Mouse (Mus musculus): ENCODE results near the gene Cldn7.

DNA sequence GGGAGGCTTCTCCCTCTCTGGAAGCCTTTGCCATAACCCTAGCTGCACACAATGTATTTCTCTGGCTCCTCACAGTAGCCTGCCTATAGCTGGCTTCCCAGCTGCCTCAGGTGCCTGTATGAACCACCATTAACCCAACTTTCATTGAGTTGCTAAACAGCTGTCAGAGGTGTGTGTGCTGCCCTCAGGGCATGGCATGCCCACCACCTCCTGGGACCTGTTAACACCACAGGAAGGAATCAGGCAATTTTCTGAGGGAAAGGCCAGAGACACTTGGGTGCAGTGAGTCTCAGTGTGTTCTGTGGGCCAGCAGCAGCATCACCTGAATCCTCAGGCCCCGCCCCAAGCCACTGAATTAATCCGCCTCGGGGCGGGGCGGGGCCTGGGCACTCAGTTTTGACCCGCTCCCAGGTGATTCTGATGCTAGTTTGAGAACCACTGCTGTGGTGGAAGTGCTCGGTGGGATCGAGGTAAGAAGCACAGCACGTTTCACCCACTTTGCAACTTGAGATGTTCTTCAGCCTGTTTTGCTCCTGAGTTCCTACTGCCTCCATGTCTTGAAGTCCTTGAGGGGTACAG is 26.1 kb upstream of the Cldn7 start:
- no peak for TF ChIP-seq MYOD1 (IDR thresholded peaks at IDR 0.05; ENCODE audit: control insufficient read depth in 1 of 3, insufficient read length in 2 of 3, low read depth in 2 of 3)
- TF ChIP-seq E2F4 (IDR thresholded peaks at IDR 0.05; ENCODE audit: insufficient read depth), result no peak
- no peak for TF ChIP-seq POLR2A (IDR thresholded peaks at IDR 0.05; ENCODE audit: insufficient read length, low read depth)
- TF ChIP-seq POLR2AphosphoS2 (IDR thresholded peaks at IDR 0.05; ENCODE audit: insufficient read length, low read depth), result no peak
- TF ChIP-seq TCF12 (IDR thresholded peaks at IDR 0.05; ENCODE audit: insufficient read depth, poor library complexity, severe bottlenecking), result no peak
- no peak for TF ChIP-seq USF1 (IDR thresholded peaks at IDR 0.05; ENCODE audit: low read depth)
